Mouse (Mus musculus): Measurements from ENCODE around the gene Tbx4.

DNA sequence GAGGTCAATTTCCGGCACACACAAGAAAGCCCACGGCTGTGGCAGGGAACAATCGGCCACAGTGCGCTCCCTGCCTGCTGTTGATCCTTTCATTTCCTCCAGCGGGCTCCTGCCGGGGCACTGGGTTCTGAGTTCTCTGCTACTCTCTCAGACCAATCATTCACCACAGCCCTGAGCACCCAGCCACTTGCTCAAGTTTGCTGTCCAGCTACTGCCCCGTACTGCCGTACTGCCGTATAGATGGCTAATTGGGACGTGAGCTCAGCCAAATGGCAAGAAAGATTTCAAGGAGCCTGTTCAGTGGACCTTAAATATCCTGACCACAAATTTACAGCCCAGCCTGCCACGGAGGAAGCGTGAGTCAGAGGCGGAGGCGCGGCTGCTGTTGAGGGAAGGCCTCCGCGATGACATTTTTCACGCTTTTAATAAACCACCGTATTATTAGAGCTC is 39.1 kb downstream of the Tbx4 start:
- TF ChIP-seq POLR2A (IDR thresholded peaks at IDR 0.05; ENCODE audit: borderline replicate concordance, low read depth, low read length) (no peak), CTCF (IDR thresholded peaks at IDR 0.05; ENCODE audit: low read depth, low read length) (no peak)
